Mouse (Mus musculus) limb, embryonic 10.5 days (tissue): Measurements from ENCODE around the gene Tcf23. TPM values are rescaled to one million over a fixed set of nuclear protein-coding genes. Genes with fewer than 3 reads are reported as not detected.
A peak's percentile ranks its signal among the peaks of the same experiment; 100 is the strongest.

ENCODE experiments used
- DNase-seq: peaks from one replicate; pipeline ENCODE4 v3.0.0-alpha.2; 2017; ENCODE audit warnings: low spot score
- H3K27ac ChIP-seq: fragments of 300-500 bp; sonication (generic); 2 replicates; pipeline ENCODE4 v1.5.1; 2016; ENCODE audit warnings: mild to moderate bottlenecking
- H3K27me3 ChIP-seq: fragments of 300-500 bp; sonication (generic); 2 replicates; pipeline ENCODE4 v1.6.1; 2016; ENCODE audit warnings: low read depth, mild to moderate bottlenecking; ENCODE audit not compliant: poor library complexity, severe bottlenecking
- H3K36me3 ChIP-seq: fragments of 300-500 bp; sonication (generic); 2 replicates; pipeline ENCODE4 v1.6.1; 2016; ENCODE audit warnings: mild to moderate bottlenecking, moderate library complexity
- H3K4me1 ChIP-seq: fragments of 300-500 bp; sonication (generic); 2 replicates; pipeline ENCODE4 v1.6.1; 2016
- H3K4me3 ChIP-seq: fragments of 300-500 bp; sonication (generic); 2 replicates; pipeline ENCODE4 v1.5.1; 2016; ENCODE audit warnings: mild to moderate bottlenecking, moderate library complexity
- H3K9me3 ChIP-seq: fragments of 300-500 bp; sonication (generic); replicated peaks from 2 replicates; pipeline ENCODE4 v1.6.1; 2016; ENCODE audit warnings: mild to moderate bottlenecking
- WGBS: fragments of 180-500 bp; shearing (Covaris S2); methylation state at CpG from one replicate; pipeline ENCODE4 v1.1.7; 2016; 5-methylcytosine and 5-hydroxymethylcytosine counted together
- polyA plus RNA-seq: library from polyadenylated mRNA; unstranded; fragments of >200 nt; fragmentation: Nextera tagmentation; extraction: Ambion mirVana; gene quantifications from 2 replicates; pipeline ENCODE4 v1.2.1, GENCODE M21; 2016

The Tcf23 gene
- polyA plus RNA-seq, 1 experiment from 2014 or later: not detected

- no peak overlapping the region for H3K4me3 ChIP-seq
- H3K4me1 ChIP-seq: no peaks in the 10 kb centered on the region
- 89% methylated on average over 6 of the region's 6 CpGs for WGBS
Observed at GRCm38 (mm10) chr5:30930846-30931245, 37.6 kb upstream of the Tcf23 start.

GRCm38 (mm10) chr5:30931378-30931777 is 37.1 kb upstream of the Tcf23 start:
- H3K36me3 ChIP-seq: no peaks in the 10 kb centered on the region
- no peak for DNase-seq
- no peaks in the 10 kb centered on the region for H3K9me3 ChIP-seq
- no peaks in the 10 kb centered on the region for H3K27me3 ChIP-seq
- 83% methylated on average over 4 of the region's 4 CpGs for WGBS
- no peaks in the 10 kb centered on the region for H3K4me1 ChIP-seq
- no peak overlapping the region for H3K27ac ChIP-seq
- H3K4me3 ChIP-seq: no peak overlapping the region

More at GRCm38 (mm10) chr5:30930846-30931245, 37.6 kb upstream of the Tcf23 start:
- no peak overlapping the region for H3K27ac ChIP-seq
- DNase-seq: no peak
- H3K36me3 ChIP-seq: no peaks in the 10 kb centered on the region
- no peaks in the 10 kb centered on the region for H3K9me3 ChIP-seq
- H3K27me3 ChIP-seq: no peaks in the 10 kb centered on the region

- H3K4me3 ChIP-seq: no peak overlapping the region
- no peak for DNase-seq
- 63% methylated on average over 5 of the region's 5 CpGs for WGBS
Observed at GRCm38 (mm10) chr5:30933705-30934104, 34.8 kb upstream of the Tcf23 start.

GRCm38 (mm10) chr5:30934725-30935461 is 33.6 kb upstream of the Tcf23 start:
- H3K4me1 ChIP-seq: no peaks in the 10 kb centered on the region
- DNase-seq: no peak
- no peaks in the 10 kb centered on the region for H3K9me3 ChIP-seq
- H3K27ac ChIP-seq: no peak overlapping the region
- 93% methylated on average over 5 of the region's 5 CpGs for WGBS
- H3K36me3 ChIP-seq: no peaks in the 10 kb centered on the region
- H3K4me3 ChIP-seq: no peak overlapping the region
- no peaks in the 10 kb centered on the region for H3K27me3 ChIP-seq

More at GRCm38 (mm10) chr5:30933705-30934104, 34.8 kb upstream of the Tcf23 start:
- no peaks in the 10 kb centered on the region for H3K27me3 ChIP-seq
- no peak overlapping the region for H3K27ac ChIP-seq
- no peaks in the 10 kb centered on the region for H3K4me1 ChIP-seq
- no peaks in the 10 kb centered on the region for H3K36me3 ChIP-seq
- H3K9me3 ChIP-seq: no peaks in the 10 kb centered on the region

GRCm38 (mm10) chr5:30943004-30943403 is 25.5 kb upstream of the Tcf23 start:
- Histone ChIP-seq H3K27ac (no peak overlapping the region), H3K36me3 (no peaks in the 10 kb centered on the region), H3K4me1 (peaks cover 12% of the 10 kb centered on the region), H3K9me3 (no peaks in the 10 kb centered on the region), H3K4me3 (no peak overlapping the region), H3K27me3 (peaks cover 31% of the 10 kb centered on the region)
- 95% methylated on average over 2 of the region's 2 CpGs for WGBS
- no peak for DNase-seq

GRCm38 (mm10) chr5:30944344-30944743 is 24.1 kb upstream of the Tcf23 start:
- Histone ChIP-seq H3K4me3 (no peak overlapping the region), H3K27ac (no peak overlapping the region), H3K4me1 (peaks cover 20% of the 10 kb centered on the region), H3K9me3 (no peaks in the 10 kb centered on the region), H3K36me3 (no peaks in the 10 kb centered on the region), H3K27me3 (peaks cover 33% of the 10 kb centered on the region)
- WGBS: 87% methylated on average over 6 of the region's 6 CpGs
- DNase-seq: no peak

GRCm38 (mm10) chr5:30944956-30945781 is 23.3 kb upstream of the Tcf23 start, which contains the start of gene Cgref1:
TSS of gene Cgref1 (minus strand) at chr5:30945591.
- peaks cover 33% of the 10 kb centered on the region for H3K27me3 ChIP-seq
- WGBS: 5% methylated on average over 44 of the region's 44 CpGs

GRCm38 (mm10) chr5:30948620-30949019 is 19.8 kb upstream of the Tcf23 start:
- peaks cover 33% of the 10 kb centered on the region for H3K27me3 ChIP-seq
- DNase-seq: no peak
- H3K27ac ChIP-seq: no peak overlapping the region
- WGBS: 80% methylated on average over 5 of the region's 5 CpGs
- H3K36me3 ChIP-seq: peaks cover 25% of the 10 kb centered on the region
- H3K4me1 ChIP-seq: peaks cover 32% of the 10 kb centered on the region
- no peaks in the 10 kb centered on the region for H3K9me3 ChIP-seq
- no peak overlapping the region for H3K4me3 ChIP-seq

More at GRCm38 (mm10) chr5:30944956-30945781, 23.3 kb upstream of the Tcf23 start, which contains the start of gene Cgref1:
- H3K36me3 ChIP-seq: no peaks in the 10 kb centered on the region
- DNase-seq: peak; percentile 58
- peaks cover 28% of the 10 kb centered on the region for H3K4me1 ChIP-seq
- H3K9me3 ChIP-seq: no peaks in the 10 kb centered on the region
- peak within 1 kb of the TSS; percentile 72 for H3K27ac ChIP-seq
- peak within 1 kb of the TSS; percentile 62 for H3K4me3 ChIP-seq

GRCm38 (mm10) chr5:30949654-30950326 is 18.7 kb upstream of the Tcf23 start:
- peaks cover 25% of the 10 kb centered on the region for H3K27me3 ChIP-seq
- peak overlapping the region; percentile 85 for H3K27ac ChIP-seq
- H3K4me1 ChIP-seq: peaks cover 32% of the 10 kb centered on the region
- under 1% methylated on average over 31 of the region's 31 CpGs for WGBS
- peak; percentile 95 for DNase-seq
- no peaks in the 10 kb centered on the region for H3K9me3 ChIP-seq
- H3K4me3 ChIP-seq: peak overlapping the region; percentile 66
- H3K36me3 ChIP-seq: peaks cover 36% of the 10 kb centered on the region

- Histone ChIP-seq H3K4me1 (peaks cover 25% of the 10 kb centered on the region), H3K27me3 (peaks cover 18% of the 10 kb centered on the region), H3K27ac (no peak overlapping the region), H3K4me3 (peak overlapping the region; percentile 66), H3K9me3 (no peaks in the 10 kb centered on the region), H3K36me3 (peaks cover 43% of the 10 kb centered on the region)
- WGBS: 80% methylated on average over 4 of the region's 4 CpGs
- DNase-seq: no peak
Observed at GRCm38 (mm10) chr5:30950451-30950850, 18.0 kb upstream of the Tcf23 start.

GRCm38 (mm10) chr5:30950922-30951321 is 17.5 kb upstream of the Tcf23 start:
- no peak overlapping the region for H3K4me3 ChIP-seq
- H3K36me3 ChIP-seq: peaks cover 48% of the 10 kb centered on the region
- 89% methylated on average over 2 of the region's 2 CpGs for WGBS
- no peak for DNase-seq
- H3K4me1 ChIP-seq: peaks cover 24% of the 10 kb centered on the region
- no peak overlapping the region for H3K27ac ChIP-seq
- peaks cover 14% of the 10 kb centered on the region for H3K27me3 ChIP-seq
- H3K9me3 ChIP-seq: no peaks in the 10 kb centered on the region

- H3K27ac ChIP-seq: no peak overlapping the region
- WGBS: 92% methylated on average over 6 of the region's 6 CpGs
- no peaks in the 10 kb centered on the region for H3K9me3 ChIP-seq
- no peak overlapping the region for H3K4me3 ChIP-seq
- H3K4me1 ChIP-seq: peaks cover 24% of the 10 kb centered on the region
- no peak for DNase-seq
- 0 out of 2 replicates have a peak, but pooled peaks cover 10% of the 10 kb centered on the region for H3K27me3 ChIP-seq
- H3K36me3 ChIP-seq: peaks cover 50% of the 10 kb centered on the region
Observed at GRCm38 (mm10) chr5:30951706-30952105, 16.8 kb upstream of the Tcf23 start.
